Mouse (Mus musculus) heart, adult 2 months (tissue): ENCODE measurements around the gene Arhgap30.

ENCODE experiments used
- CTCF ChIP-seq: fragments of 200-600 bp; IDR thresholded peaks from 2 replicates; pipeline ENCODE4 v1.8.1; 2022; ENCODE audit warnings: antibody characterized with exemption, mild to moderate bottlenecking, moderate library complexity
- EP300 ChIP-seq: fragments of 200-500 bp; IDR thresholded peaks from 2 replicates; pipeline ENCODE4 v1.6.1; 2011; ENCODE audit warnings: low read depth, low read length, control low read depth; ENCODE audit not compliant: insufficient read depth
- POLR2A ChIP-seq: fragments of 200-500 bp; IDR thresholded peaks from 2 replicates; pipeline ENCODE4 v1.6.1; 2011; ENCODE audit warnings: mild to moderate bottlenecking, low read depth, low read length, control low read depth; ENCODE audit not compliant: insufficient read depth

- TF ChIP-seq EP300 (no peak), CTCF (no peak), POLR2A (no peak)
Observed at GRCm38 (mm10) chr1:171369845-171370556, 18.8 kb upstream of the Arhgap30 start, which contains the start of gene Nectin4.
